Mouse (Mus musculus) cerebellum, adult 9-10 months (tissue): ENCODE results near the gene Maml3.

ENCODE experiments used
- DNase-seq: peaks from one replicate; pipeline ENCODE4 v3.0.0; 2022

The Maml3 gene

DNA sequence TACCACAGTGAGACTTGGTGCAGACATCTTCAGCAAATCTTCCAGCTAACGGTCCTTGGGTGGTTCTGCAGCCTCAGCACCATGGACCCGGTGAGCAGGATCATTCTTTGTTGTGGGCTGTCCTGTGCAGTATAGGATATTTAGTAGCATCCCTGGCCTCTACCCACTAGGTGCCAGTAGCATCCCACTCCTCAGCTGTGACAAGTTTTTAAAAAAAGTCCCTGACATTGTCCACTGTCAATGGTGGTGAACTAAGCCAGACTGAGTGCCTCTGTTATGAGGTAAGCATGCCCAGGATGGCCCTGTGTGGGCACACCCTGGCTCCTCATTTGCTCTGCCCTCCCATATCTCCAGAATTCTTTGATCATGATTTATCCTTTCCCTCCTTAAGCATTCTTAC, 453.7 kb downstream of the Maml3 start:
- DNase-seq: no peak

DNA sequence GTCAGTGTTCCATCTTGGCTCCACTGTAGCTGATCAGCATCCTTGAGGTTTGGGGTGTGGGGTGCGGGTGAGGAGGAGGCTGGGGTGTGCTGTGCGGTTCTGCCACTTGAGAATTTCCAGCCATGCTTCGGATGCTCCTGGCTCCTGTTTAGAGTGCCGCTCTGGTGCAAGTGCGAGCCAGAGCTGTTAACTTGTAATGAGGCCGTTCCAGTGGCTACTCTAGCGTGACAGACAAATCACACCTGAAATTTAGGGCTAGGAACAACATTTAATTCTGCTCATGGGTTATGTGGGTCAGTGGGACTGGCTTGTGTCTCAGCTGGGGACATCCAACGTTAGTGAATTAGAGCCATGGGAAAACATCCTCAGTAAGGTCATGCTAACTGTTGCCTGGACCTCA, 454.9 kb downstream of the Maml3 start:
- DNase-seq: no peak

DNA sequence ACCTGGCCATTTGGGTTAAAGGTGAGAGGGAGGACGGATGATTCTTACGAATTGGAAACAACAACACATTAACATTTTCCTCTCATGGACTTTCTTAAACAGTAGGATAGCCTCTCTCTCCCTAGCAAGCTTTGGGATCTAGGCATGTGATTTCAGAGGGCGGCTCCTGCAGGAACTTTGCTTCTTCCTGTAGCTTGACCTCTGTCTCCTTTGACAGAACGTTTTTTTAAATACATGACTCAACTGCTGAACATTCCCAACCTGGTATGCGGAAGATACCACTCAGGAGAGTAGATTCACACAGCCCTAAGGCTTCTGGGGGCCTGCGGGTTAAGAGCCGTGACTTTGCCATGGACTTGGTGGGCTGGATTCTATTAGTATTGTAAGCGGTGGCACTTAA, 455.4 kb downstream of the Maml3 start:
- no peak for DNase-seq

DNA sequence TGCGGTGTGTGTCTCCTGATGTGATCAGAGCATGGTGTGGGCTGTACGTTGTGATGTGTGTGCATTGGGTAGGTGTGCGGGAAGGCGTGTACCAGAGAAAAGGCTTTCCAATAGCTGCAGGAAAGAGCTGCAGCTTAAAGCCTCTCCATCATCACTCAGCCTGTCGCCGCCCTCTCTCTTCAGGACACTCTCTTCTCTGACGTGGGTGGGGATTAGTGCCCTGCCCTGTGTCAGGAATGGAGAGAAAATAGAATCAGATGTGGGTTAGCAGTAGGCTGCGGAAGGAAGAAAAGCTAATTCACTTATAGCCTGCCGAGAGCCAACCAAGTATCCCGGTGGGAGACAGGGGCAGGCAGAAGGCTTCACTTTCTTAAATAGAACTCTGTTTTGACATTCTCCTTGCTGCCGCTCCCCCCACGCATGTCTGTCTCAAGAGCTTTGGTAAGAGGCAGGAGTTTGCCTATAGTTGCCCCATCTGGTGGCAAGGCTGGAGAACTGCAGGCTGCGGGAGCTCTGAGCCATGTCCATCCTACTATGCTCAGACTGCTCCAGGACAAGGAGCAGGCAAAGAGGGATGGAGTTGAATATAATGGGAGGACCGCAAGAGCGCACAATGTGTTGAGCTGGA, 456.7 kb downstream of the Maml3 start:
- peak; percentile 83 for DNase-seq

DNA sequence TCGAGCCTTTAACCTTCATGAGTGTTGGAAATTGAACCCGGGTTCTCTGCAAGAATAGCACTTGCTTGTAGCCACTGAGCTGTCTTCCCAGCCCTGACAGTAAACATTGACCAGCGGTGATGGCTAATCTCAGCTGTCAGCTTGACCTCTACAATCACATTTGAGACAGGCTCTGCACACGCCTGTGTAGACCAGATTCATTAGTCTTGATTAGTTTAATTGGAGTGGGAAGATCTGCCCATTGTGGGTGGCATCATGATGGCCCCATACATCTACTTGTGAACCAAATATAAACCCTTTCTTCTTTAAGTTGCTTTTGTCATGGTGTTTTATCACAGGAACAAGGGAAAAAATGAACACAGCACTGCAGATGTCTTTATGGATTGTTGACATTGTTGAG, 457.5 kb downstream of the Maml3 start:
- no peak for DNase-seq

DNA sequence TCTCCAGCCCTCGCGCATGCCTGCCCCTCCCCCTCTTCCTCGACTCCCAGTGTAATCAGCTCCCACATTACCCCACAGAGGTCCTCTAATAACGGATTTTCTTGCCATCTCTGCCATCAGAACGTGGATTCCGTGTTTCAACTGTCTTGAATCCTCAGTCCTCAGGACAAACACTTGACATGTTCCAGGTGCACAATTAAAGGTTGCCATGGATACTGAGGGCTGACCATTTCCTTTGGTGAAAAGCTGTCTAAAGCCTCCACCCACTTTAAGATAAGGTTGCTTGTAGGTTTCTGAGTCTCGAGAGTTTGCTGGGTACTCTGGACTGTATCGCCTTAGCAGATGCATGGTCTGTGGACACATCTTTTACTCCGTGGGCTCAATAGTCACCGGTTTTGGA, 458.6 kb downstream of the Maml3 start:
- no peak for DNase-seq

DNA sequence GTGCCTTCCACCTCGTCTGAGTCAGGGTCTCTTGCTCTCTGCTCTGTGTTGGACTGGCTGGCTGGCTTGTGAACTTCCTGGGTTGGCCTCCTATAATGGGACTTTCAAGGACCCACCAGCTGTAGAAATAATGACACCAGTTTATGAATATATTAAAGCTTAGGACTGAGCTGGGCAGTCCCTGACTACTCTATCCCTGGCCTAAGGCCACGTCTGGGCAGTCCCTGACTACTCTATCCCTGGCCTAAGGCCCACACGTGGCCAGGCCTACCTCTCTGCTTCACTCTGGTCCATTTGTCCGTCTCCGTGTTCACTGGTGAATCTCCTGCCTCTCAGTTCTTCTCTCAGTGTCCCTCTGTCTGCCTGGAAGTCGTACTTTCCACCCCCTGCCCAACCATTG, 459.4 kb downstream of the Maml3 start:
- DNase-seq: no peak

DNA sequence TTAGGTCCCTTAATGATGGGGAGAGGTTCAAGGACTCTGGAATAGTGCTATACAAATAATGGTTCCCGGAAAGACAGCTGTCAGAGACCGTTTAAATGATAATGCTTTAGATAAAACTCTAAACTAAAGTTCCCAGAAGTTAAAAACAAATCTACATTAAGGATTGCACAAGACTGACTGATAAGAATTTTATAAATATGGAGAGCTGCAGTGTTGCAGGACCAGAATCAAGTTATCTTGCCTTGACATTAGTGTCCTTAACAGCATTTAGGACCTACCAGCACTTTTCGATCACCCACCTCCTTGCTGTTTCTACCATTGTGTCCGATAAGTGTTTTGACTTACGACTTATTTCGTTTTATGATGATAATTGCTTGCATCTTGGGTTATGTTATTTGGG, 466.6 kb downstream of the Maml3 start:
- no peak for DNase-seq

DNA sequence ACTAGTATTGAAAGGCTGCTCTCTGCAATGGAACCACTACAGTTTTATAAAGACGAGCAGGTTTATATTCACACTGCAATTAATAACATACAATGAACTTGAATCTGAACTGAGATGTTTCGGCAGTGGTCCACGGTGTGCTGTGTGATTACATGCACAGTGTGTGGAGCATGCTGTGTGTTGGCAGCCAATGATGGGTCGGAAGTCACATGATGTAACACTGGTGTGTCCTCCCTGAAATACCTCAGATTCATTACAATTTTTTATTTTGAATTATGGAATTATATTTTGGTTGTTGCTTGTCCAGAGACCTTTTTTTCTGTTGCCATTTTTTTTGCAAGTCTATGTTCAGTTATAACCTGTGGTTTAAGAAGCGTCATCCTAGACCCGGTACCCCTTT, 467.6 kb downstream of the Maml3 start:
- DNase-seq: no peak

DNA sequence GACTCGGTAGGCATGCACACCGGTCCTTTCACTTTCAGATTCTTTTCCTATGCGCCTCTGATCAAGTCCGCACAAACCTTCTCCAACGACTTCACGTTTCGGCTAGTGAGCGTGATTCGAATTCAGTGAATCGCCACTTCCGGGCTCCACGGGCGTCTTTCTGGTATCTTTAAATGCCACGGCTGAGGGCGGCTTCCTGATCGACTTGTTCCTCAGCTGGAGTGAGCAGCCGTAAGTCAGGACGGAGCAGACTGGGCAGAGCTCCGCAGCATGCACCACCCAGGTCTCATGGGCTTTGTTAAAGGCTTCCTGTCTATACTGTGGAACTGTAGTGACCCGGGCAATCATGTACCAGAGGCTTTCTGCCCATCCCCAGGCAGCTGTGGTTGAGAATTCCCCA, 468.2 kb downstream of the Maml3 start:
- DNase-seq: no peak

DNA sequence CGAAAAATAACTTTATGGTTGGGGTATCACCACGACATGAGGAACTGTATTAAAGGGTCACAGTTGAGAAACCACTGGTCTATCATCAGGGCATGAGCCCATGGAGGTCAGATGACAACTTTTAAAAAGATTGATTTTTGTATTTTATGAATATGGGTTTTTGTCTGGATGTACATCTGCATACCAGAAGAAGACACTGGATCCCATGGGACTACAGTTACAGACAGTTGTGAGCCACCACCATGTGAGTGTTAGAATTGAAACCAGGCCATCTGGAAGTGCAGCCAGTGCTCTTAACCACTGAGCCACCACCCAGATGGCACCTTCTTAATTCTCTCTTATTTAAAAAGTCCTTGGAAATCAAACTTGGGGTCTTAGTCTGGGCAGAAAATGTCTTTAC, 468.9 kb downstream of the Maml3 start:
- no peak for DNase-seq
